Mouse (Mus musculus) right cerebral cortex, postnatal 36 days (tissue): ENCODE data around the gene Ldlrad2.

ENCODE experiments used
- DNase-seq, 2 experiments: peaks; one replicate each; pipeline ENCODE4 v3.0.0; 2022; ENCODE audit warnings: low spot score in 2 of 2, mixed read lengths in 1 of 2

Gene Ldlrad2

GRCm38 (mm10) chr4:137553466-137553865 lies 20.9 kb downstream of the Ldlrad2 start:
- no peak for DNase-seq

GRCm38 (mm10) chr4:137546003-137546525 lies 28.3 kb downstream of the Ldlrad2 start:
- DNase-seq = no peak

GRCm38 (mm10) chr4:137545568-137545967 lies 28.8 kb downstream of the Ldlrad2 start:
- no peak for DNase-seq

GRCm38 (mm10) chr4:137542968-137543367 lies 31.4 kb downstream of the Ldlrad2 start:
- no peak for DNase-seq

- no peak for DNase-seq
Observed at GRCm38 (mm10) chr4:137540356-137540755, 34.0 kb downstream of the Ldlrad2 start.

GRCm38 (mm10) chr4:137527872-137528271 lies 46.5 kb downstream of the Ldlrad2 start:
- DNase-seq = no peak

GRCm38 (mm10) chr4:137527368-137527767 lies 47.0 kb downstream of the Ldlrad2 start:
- no peak for DNase-seq

- DNase-seq = no peak
Observed at GRCm38 (mm10) chr4:137525426-137525825, 48.9 kb downstream of the Ldlrad2 start.
